Mouse (Mus musculus) spleen, adult 2 months (tissue): ENCODE data around the gene Rasgrp1.

Experiments used
- CTCF ChIP-seq: fragments of 200-500 bp; IDR thresholded peaks from 2 replicates; pipeline ENCODE4 v1.5.1; 2011; ENCODE audit warnings: mild to moderate bottlenecking, inconsistent platforms; ENCODE audit not compliant: insufficient read depth, insufficient read length, insufficient replicate concordance; ENCODE audit errors: extremely low read depth
- POLR2A ChIP-seq: fragments of 200-500 bp; IDR thresholded peaks from 2 replicates; pipeline ENCODE4 v1.6.1; 2011; ENCODE audit warnings: low read depth, low read length, inconsistent platforms

- TF ChIP-seq CTCF, result no peak
- TF ChIP-seq POLR2A, result no peak
Observed at GRCm38 (mm10) chr2:117241953-117242352, 100.8 kb downstream of the Rasgrp1 start.
